Mouse (Mus musculus) ES-Bruce4 (cell line): Measurements from ENCODE around the gene Msi2.

Experiments used
- CTCF ChIP-seq: IDR thresholded peaks from one replicate; pipeline ENCODE4 v1.8.1; 2011; ENCODE audit warnings: low read depth, low read length
- EP300 ChIP-seq: IDR thresholded peaks from 2 replicates; pipeline ENCODE4 v1.6.1; 2011; ENCODE audit warnings: low read depth, low read length; ENCODE audit not compliant: insufficient read depth
- POLR2A ChIP-seq: IDR thresholded peaks from one replicate; pipeline ENCODE4 v1.8.1; 2011; ENCODE audit warnings: low read length; ENCODE audit not compliant: insufficient read depth

DNA sequence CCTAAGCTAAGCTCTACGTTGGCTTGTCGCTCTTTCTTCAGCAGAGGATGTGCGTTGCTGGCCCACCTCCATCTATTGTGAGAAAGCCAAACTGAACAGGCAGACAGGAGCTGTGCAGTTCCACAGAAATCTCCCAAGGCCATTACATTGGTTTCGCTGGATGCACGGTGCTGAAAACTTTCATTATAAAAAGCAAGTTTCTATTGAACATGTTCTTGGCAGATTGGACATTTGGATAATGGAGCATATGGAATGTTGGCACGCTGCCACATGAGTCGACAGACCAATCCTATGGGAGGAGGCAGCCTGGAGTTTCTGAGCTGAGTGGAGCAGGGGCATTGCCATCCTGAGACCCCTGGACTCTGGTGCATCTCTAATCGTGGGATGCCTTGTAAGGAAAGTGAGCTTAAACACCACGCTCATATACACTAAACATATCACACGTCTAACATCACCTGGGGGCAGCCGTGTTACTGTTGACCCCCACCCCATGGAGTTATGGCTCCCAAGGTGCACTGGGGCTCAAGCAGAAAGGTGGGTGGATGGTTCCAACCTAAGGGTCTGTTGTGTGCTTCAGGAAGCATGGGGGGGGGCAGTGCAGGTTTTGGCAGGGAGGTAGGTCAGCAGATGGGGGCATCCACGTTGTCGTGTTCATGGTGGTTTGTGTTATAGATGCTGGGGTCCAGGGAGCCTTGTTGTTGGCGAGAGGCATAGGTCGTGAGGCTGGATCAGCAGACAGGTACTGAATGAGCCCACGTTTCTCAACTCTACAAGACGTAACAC, 389.3 kb downstream of the Msi2 start:
- TF ChIP-seq CTCF (no peak), POLR2A (no peak), EP300 (no peak)
